Mouse (Mus musculus) lung, adult 18-20 months (tissue): Measurements from ENCODE around the gene Nsa2.

Experiments used
- DNase-seq, 2 experiments: peaks; one replicate each; pipeline ENCODE4 v3.0.0; 2022; ENCODE audit warnings: mixed read lengths in 2 of 2

Nsa2 gene

DNA sequence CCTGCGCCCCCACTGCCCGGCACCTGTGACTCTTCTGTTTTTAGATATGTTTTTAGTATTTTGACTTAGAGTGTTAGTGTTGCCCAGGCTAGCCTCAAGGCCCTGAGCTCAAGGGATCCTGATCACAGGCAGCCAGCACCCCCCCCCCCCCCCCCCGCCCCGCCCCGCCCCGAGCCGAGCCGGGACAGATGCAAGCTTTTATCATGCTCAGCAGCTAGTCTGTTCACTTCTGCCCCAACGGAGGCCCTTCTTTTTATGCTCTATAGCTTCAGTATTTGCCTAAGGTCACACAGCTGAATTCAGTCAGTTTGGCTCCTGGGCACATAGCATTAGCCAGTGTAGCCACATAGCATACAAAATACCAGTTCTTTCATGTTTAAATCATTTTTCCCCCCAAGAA lies 51.4 kb downstream of the Nsa2 start:
- no peak for DNase-seq

GRCm38 (mm10) chr13:97082432-97082831 lies 55.3 kb downstream of the Nsa2 start:
- DNase-seq = no peak

DNA sequence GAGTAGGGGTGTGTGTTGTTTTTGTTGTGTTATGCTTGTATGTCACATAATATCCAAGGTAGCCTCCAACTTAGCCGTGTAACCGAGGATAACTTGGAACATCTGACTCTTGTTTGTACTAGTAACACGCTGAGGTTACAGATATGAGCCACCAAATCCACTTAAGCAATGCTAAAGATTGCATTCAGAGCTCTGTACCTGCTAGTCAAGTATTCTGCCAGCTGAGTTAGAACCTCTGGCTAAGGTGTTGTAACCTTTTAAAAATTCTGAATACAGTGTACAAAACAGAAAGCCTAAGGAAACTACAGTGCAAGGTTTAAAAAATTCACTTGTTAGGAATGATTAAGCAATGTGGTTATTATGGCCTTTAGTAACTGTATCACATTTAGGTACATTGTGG lies 57.1 kb downstream of the Nsa2 start:
- no peak for DNase-seq

DNA sequence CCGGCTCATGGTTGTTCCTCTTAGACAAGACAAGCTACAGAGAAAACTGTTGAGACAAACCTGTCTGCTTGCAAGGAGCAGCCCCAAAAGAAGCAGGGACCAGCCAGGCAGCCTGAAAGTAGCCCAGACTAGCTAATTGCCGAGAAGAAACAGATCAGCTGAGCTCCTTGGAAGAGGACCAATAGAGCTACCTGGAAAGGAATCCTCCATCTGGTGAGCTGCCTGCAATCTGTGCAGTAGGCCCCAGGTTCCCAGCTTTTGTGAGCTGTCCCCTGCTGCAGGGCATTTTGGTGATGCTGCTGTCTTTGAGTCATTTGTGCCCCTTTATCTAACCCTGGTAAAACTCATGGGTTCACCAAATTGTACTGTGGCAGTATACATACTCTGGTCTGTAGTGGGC lies 57.5 kb downstream of the Nsa2 start:
- DNase-seq = no peak
